Mouse (Mus musculus) liver, embryonic 14.5 days (tissue): ENCODE measurements around the gene Ywhae.

Source experiments
- CTCF ChIP-seq: IDR thresholded peaks from 2 replicates; pipeline ENCODE4 v1.5.1; 2016; ENCODE audit warnings: antibody characterized with exemption, low read depth, control low read depth
- EP300 ChIP-seq: IDR thresholded peaks from 2 replicates; pipeline ENCODE4 v1.6.1; 2016; ENCODE audit warnings: antibody characterized with exemption, low read depth

GRCm38 (mm10) chr11:75794602-75795320, 62.1 kb downstream of the Ywhae start:
- TF ChIP-seq EP300 = no peak
- TF ChIP-seq CTCF = no peak
